Mouse (Mus musculus) liver, embryonic 15.5 days (tissue): ENCODE results near the gene Ldb3. TPM values are rescaled to one million over a fixed set of nuclear protein-coding genes. Genes with fewer than 3 reads are reported as not detected.

Experiments used
- ATAC-seq: fragments of 200-750 bp; cut with Nextera tagmentation; 2 replicates; pipeline ENCODE4 v1.8.0; 2017; ENCODE audit warnings: moderate number of reproducible peaks, mild to moderate bottlenecking, moderate library complexity; ENCODE audit not compliant: insufficient read depth
- H3K27ac ChIP-seq: fragments of 300-500 bp; sonication (generic); replicated peaks from 2 replicates; pipeline ENCODE4 v1.5.1; 2015; ENCODE audit warnings: mild to moderate bottlenecking, inconsistent platforms
- H3K27me3 ChIP-seq: fragments of 300-500 bp; sonication (generic); 2 replicates; pipeline ENCODE4 v1.6.1; 2015; ENCODE audit warnings: mild to moderate bottlenecking, inconsistent platforms
- H3K36me3 ChIP-seq: fragments of 300-500 bp; sonication (generic); replicated peaks from 2 replicates; pipeline ENCODE4 v1.6.1; 2015; ENCODE audit warnings: moderate library complexity, mild to moderate bottlenecking, inconsistent platforms
- H3K4me1 ChIP-seq: fragments of 300-500 bp; sonication (generic); replicated peaks from 2 replicates; pipeline ENCODE4 v1.6.1; 2015; ENCODE audit warnings: inconsistent platforms
- H3K4me2 ChIP-seq: fragments of 300-500 bp; sonication (generic); 2 replicates; pipeline ENCODE4 v1.6.1; 2015; ENCODE audit warnings: moderate library complexity, mild to moderate bottlenecking, inconsistent platforms
- H3K4me3 ChIP-seq: fragments of 300-500 bp; sonication (generic); replicated peaks from 2 replicates; pipeline ENCODE4 v1.5.1; 2015; ENCODE audit warnings: mild to moderate bottlenecking, inconsistent platforms
- H3K9ac ChIP-seq: fragments of 300-500 bp; sonication (generic); 2 replicates; pipeline ENCODE4 v1.6.1; 2015; ENCODE audit warnings: moderate library complexity, mild to moderate bottlenecking, inconsistent platforms
- H3K9me3 ChIP-seq: fragments of 300-500 bp; sonication (generic); replicated peaks from 2 replicates; pipeline ENCODE4 v1.6.1; 2016; ENCODE audit warnings: inconsistent platforms
- WGBS: fragments of 180-500 bp; shearing (Covaris S2); methylation state at CpG from one replicate; pipeline ENCODE4 v1.1.7; 2015; ENCODE audit warnings: mixed read lengths; ENCODE audit not compliant: insufficient replicate concordance; 5-methylcytosine and 5-hydroxymethylcytosine counted together
- polyA plus RNA-seq: library from polyadenylated mRNA; unstranded; fragments of >200 nt; fragmentation: Nextera tagmentation; extraction: Ambion mirVana; gene quantifications from 2 replicates; pipeline ENCODE4 v1.2.1, GENCODE M21; 2015

Ldb3 gene
- polyA plus RNA-seq, 1 experiment from 2014 or later = 4.2 TPM

DNA sequence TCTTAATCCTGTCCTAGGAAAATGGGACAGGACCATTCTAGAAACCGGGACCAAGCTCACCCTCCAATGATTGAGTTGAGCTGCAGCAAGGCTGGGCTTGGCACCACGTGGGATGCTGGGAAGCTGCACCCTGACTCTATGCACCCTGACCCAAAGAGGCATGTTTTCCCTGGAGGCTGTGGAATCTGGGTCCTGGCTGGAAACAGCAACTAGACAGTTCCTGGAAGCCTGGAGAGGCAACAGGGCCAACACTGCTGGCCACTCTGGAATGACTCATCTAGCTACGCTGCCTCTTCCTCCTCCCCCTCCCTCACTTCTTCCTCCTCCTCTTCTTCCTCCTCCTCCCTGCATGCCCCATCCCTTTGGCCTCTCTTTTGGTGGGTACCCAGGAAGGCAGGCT, 34.4 kb downstream of the Ldb3 start:
- Histone ChIP-seq H3K36me3 (no peaks in the 10 kb centered on the region), H3K9ac (no peak overlapping the region), H3K4me1 (peaks cover 2% of the 10 kb centered on the region; the same call in 1 of the 2 replicates), H3K9me3 (no peaks in the 10 kb centered on the region), H3K27ac (no peak overlapping the region), H3K4me3 (no peak overlapping the region), H3K27me3 (peaks cover 42% of the 10 kb centered on the region), H3K4me2 (no peak overlapping the region)
- 30% methylated on average over 3 of the region's 3 CpGs for WGBS
- no peak for ATAC-seq

DNA sequence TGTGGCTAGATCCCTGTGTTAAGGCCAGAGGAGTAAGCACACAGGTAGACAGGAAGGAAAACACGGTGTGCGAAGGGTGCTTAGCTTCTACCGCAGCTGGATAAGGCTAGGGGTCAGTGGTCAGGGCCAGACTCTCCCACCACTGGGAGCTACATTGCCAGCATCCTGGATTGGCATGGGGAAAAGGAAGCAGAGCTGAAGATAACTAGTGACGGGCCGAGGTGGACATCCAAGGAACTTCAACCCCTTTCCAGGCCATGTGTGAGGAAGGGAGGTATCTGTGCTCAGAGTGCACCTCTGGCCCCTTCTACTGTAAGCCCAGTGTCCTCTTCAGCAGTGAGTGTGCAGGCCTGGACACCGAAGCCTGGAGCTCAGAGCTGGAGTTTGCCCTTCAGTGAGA, 35.0 kb downstream of the Ldb3 start:
- Histone ChIP-seq H3K27ac (no peak overlapping the region), H3K9me3 (no peaks in the 10 kb centered on the region), H3K4me3 (no peak overlapping the region), H3K9ac (no peak overlapping the region), H3K27me3 (peaks cover 48% of the 10 kb centered on the region), H3K4me2 (no peak overlapping the region), H3K36me3 (no peaks in the 10 kb centered on the region), H3K4me1 (peaks cover 8% of the 10 kb centered on the region; the same call in 1 of the 2 replicates)
- 48% methylated on average over 6 of the region's 6 CpGs for WGBS
- ATAC-seq = no peak

- H3K36me3 ChIP-seq = no peaks in the 10 kb centered on the region
- no peak overlapping the region for H3K4me2 ChIP-seq
- no peaks in the 10 kb centered on the region for H3K9me3 ChIP-seq
- peaks cover 9% of the 10 kb centered on the region; the same call in 1 of the 2 replicates for H3K4me1 ChIP-seq
- no peak for ATAC-seq
- 65% methylated on average over 5 of the region's 5 CpGs for WGBS
- H3K27ac ChIP-seq = no peak overlapping the region
- no peak overlapping the region for H3K9ac ChIP-seq
- peaks cover 61% of the 10 kb centered on the region for H3K27me3 ChIP-seq
- no peak overlapping the region for H3K4me3 ChIP-seq
Observed at GRCm38 (mm10) chr14:34552226-34552625, 36.3 kb downstream of the Ldb3 start.

GRCm38 (mm10) chr14:34549004-34549671, 39.3 kb downstream of the Ldb3 start:
- WGBS = under 1% methylated on average over 55 of the region's 55 CpGs
- Histone ChIP-seq H3K4me3 (peak overlapping the region; percentile 61), H3K36me3 (no peaks in the 10 kb centered on the region), H3K4me2 (peak overlapping the region; percentile 82), H3K27me3 (peaks cover 85% of the 10 kb centered on the region), H3K9me3 (no peaks in the 10 kb centered on the region), H3K27ac (no peak overlapping the region), H3K4me1 (peaks cover 9% of the 10 kb centered on the region; the same call in 1 of the 2 replicates), H3K9ac (peak overlapping the region; percentile 56; the same call in 1 of the 2 replicates)
- peak; percentile 74 for ATAC-seq

DNA sequence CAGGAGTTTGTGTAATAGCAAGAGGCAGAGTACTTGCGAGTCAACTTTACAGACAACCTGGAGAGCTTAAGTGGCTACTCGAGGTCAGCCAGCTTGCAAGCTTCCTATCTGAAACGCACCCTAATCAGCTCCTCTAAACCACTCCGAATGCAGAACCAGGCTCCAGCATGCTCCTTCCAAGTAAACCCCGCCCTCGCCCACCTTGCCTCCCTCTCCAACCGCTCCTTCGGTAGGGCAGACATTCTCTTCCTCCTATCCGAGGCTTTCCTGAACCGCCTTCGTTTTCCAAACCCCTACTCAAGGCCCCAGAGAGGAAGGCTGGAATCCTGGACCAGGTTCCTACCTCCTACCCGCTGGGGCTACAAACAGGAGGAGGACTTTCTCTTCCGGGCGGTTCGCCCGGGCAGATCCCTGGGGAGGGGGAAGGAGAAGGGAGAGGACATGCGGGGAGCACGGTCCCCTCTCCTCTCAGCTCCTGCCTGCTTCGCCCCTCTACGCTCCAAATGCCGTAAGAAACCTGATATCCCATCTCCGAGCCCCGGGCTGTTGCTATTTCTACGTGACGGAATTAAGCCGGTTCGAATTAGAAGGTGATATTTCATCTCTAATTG, 40.0 kb downstream of the Ldb3 start:
- Histone ChIP-seq H3K9me3 (no peaks in the 10 kb centered on the region), H3K36me3 (no peaks in the 10 kb centered on the region), H3K9ac (peak overlapping the region; percentile 56; the same call in 1 of the 2 replicates), H3K4me1 (peaks cover 9% of the 10 kb centered on the region; the same call in 1 of the 2 replicates), H3K27me3 (peaks cover 86% of the 10 kb centered on the region), H3K4me2 (peak overlapping the region; percentile 82), H3K4me3 (peak overlapping the region; percentile 61), H3K27ac (no peak overlapping the region)
- WGBS = 1% methylated on average over 27 of the region's 27 CpGs
- ATAC-seq = 0 out of 2 replicates have a peak, but pooled peaks have one; percentile 18

DNA sequence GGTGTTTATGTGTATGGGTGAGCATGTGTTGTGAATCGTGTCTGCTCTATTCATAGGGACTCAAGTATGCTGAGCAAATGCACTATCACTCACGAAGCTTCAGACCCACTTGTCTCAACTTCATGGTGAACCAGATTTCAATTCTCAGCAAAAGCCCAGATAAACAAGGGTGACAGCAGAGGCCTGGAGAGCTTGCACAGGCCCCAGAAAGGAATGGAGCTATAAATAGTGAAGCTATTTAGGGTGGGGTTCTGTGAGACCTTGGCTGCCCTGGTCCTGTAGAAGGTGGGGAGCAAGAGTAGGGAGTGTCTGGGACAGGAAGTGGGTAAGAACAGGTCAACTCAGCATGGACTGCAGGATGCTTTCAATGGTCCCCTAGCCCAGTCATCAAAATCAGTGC, 43.9 kb downstream of the Ldb3 start:
- ATAC-seq = no peak
- Histone ChIP-seq H3K9ac (no peak overlapping the region), H3K4me3 (no peak overlapping the region), H3K27me3 (peaks cover 81% of the 10 kb centered on the region), H3K27ac (no peak overlapping the region), H3K9me3 (no peaks in the 10 kb centered on the region), H3K36me3 (no peaks in the 10 kb centered on the region), H3K4me1 (peaks cover 9% of the 10 kb centered on the region; the same call in 1 of the 2 replicates), H3K4me2 (no peak overlapping the region)
- 46% methylated on average over 2 of the region's 2 CpGs for WGBS

DNA sequence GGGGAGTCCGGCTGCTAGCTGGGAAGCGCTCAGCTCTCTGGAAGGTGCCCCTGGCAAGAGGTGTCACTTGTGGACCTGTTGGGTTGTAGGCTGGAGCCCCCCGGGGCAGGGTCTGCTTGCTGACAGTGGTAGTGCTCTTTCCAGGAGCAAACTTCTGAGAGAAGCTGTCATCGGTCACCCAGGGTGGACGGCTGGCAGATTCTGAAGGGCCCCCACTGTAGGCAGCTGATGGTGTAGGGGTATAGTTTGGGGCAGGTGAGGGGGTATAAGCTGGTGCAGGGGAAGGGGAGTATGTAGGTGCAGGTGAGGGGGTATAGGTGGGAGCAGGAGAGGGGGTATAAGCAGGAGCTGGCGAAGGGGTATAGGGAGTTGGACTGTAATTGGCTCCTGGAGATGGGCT, 44.5 kb downstream of the Ldb3 start:
- Histone ChIP-seq H3K36me3 (no peaks in the 10 kb centered on the region), H3K27me3 (peaks cover 76% of the 10 kb centered on the region), H3K27ac (no peak overlapping the region), H3K9me3 (no peaks in the 10 kb centered on the region), H3K9ac (no peak overlapping the region), H3K4me1 (peaks cover 6% of the 10 kb centered on the region; the same call in 1 of the 2 replicates), H3K4me2 (no peak overlapping the region), H3K4me3 (no peak overlapping the region)
- WGBS = 65% methylated on average over 6 of the region's 6 CpGs
- ATAC-seq = no peak

DNA sequence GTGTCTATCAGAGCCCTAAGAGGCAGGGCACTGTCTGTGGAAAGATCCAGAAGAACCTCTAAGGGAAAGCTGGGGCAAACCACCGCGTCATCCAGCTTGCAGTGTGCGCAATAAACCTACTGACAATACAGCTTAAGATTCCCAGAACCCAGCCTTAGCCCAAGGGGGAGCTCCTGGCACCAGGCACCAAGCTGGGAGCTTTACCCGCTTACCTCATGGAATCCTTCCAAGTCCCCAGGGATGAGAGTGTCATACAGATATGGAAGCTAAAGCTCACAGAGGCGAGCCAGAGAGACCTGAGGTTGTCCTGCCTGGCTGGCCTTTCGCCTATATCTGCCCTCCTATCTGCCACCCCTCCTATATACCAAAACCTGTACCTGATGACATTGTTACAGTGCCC, 44.9 kb downstream of the Ldb3 start:
- H3K36me3 ChIP-seq = no peaks in the 10 kb centered on the region
- H3K27ac ChIP-seq = no peak overlapping the region
- no peak overlapping the region for H3K9ac ChIP-seq
- H3K4me1 ChIP-seq = 0 out of 2 replicates have a peak, but pooled peaks cover 2% of the 10 kb centered on the region
- WGBS = 62% methylated on average over 6 of the region's 6 CpGs
- H3K4me3 ChIP-seq = no peak overlapping the region
- H3K4me2 ChIP-seq = no peak overlapping the region
- peaks cover 72% of the 10 kb centered on the region for H3K27me3 ChIP-seq
- ATAC-seq = no peak
- no peaks in the 10 kb centered on the region for H3K9me3 ChIP-seq

DNA sequence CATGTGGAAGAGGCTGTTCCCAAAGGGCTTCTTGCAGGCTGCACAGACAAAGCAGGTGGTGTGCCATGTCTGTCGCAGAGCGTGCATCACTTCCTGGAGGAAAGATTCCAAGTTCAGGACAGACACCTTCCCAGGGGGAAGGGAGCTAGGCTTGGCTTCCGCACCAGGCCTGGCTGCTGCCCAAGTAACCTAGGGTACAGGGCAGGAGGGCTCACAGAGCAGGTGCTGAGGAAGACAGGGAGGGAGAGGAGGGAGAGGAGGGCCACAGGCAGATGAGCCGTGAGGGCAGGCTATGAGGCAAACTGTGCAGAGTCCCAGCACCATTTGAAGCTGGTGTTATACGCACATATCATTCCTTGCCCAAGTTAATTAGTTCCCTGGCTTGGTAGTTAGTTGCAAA, 46.6 kb downstream of the Ldb3 start:
- Histone ChIP-seq H3K9ac (no peak overlapping the region), H3K9me3 (no peaks in the 10 kb centered on the region), H3K36me3 (no peaks in the 10 kb centered on the region), H3K27me3 (peaks cover 55% of the 10 kb centered on the region), H3K4me2 (no peak overlapping the region), H3K4me1 (no peaks in the 10 kb centered on the region), H3K4me3 (no peak overlapping the region), H3K27ac (no peak overlapping the region)
- no peak for ATAC-seq
- WGBS = 63% methylated on average over 5 of the region's 5 CpGs

DNA sequence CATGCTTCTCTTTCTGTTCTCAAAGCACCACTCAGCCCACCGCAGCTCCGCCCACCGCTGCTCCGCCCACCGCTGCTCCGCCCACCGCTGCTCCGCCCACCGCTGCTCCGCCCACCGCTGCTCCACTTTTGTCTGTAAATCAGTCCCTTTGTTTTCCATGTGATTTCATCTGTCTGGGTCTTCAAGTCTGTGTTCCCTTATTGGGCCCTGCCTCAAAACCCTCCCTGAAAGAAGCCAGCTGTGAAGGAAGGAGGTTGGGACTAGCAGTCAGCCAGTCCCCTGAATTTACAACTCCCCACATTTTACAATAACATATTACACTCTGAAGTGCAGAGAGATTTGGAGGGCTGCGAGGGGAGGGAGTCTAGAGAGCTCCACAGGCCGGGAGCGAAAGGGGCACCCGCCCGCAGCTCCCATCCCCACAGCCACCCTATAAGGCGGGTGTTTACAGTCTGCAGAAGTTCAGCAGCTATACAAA, 47.8 kb downstream of the Ldb3 start:
- no peaks in the 10 kb centered on the region for H3K36me3 ChIP-seq
- H3K27ac ChIP-seq = no peak overlapping the region
- no peaks in the 10 kb centered on the region for H3K9me3 ChIP-seq
- 9% methylated on average over 17 of the region's 17 CpGs for WGBS
- H3K9ac ChIP-seq = no peak overlapping the region
- no peak overlapping the region for H3K4me2 ChIP-seq
- H3K4me1 ChIP-seq = no peaks in the 10 kb centered on the region
- ATAC-seq = no peak
- H3K4me3 ChIP-seq = no peak overlapping the region
- peaks cover 45% of the 10 kb centered on the region for H3K27me3 ChIP-seq

- Histone ChIP-seq H3K27me3 (peaks cover 7% of the 10 kb centered on the region; the same call in 1 of the 2 replicates), H3K36me3 (no peaks in the 10 kb centered on the region), H3K9ac (no peak overlapping the region), H3K4me3 (no peak overlapping the region), H3K4me1 (no peaks in the 10 kb centered on the region), H3K9me3 (no peaks in the 10 kb centered on the region), H3K27ac (no peak overlapping the region), H3K4me2 (peak overlapping the region; percentile 27)
- 41% methylated on average over 4 of the region's 4 CpGs for WGBS
- no peak for ATAC-seq
Observed at GRCm38 (mm10) chr14:34535883-34536282, 52.6 kb downstream of the Ldb3 start.
